Mouse (Mus musculus): ENCODE measurements around the gene Gm49387. TPM values are rescaled to one million over a fixed set of nuclear protein-coding genes. Genes with fewer than 3 reads are reported as not detected.

Gm49387 gene
- polyA plus RNA-seq, 1 experiment from 2014 or later, result not detected

- no peaks in the 10 kb centered on the region for H3K27me3 ChIP-seq (replicated peaks; ENCODE audit: control insufficient read depth, insufficient read depth, low read length)
- H3K4me2 ChIP-seq (ENCODE audit: low read length), result no peak overlapping the region
Measured at GRCm38 (mm10) chr14:31532656-31533055, 108.0 kb downstream of the Gm49387 start.

GRCm38 (mm10) chr14:31531506-31532148 is 109.1 kb downstream of the Gm49387 start:
- no peak for ATAC-seq
- no peaks in the 10 kb centered on the region for H3K4me1 ChIP-seq (ENCODE audit: control insufficient read depth, insufficient read depth, low read length)
- no peak for DNase-seq (ENCODE audit: low spot score)
- H3K4me3 ChIP-seq (ENCODE audit: low read depth, low read length), result no peak overlapping the region
- no peaks in the 10 kb centered on the region for H3K36me3 ChIP-seq (ENCODE audit: control insufficient read depth, insufficient read depth, low read length)
- no peaks in the 10 kb centered on the region for H3K9me3 ChIP-seq (replicated peaks; ENCODE audit: control insufficient read depth, low read length)
- no peak overlapping the region for H3K4me2 ChIP-seq (ENCODE audit: low read length)
- H3K27ac ChIP-seq (ENCODE audit: low read depth, low read length), result no peak overlapping the region
- no peak overlapping the region for H3K9ac ChIP-seq (ENCODE audit: low read length)
- no peaks in the 10 kb centered on the region for H3K27me3 ChIP-seq (replicated peaks; ENCODE audit: control insufficient read depth, insufficient read depth, low read length)
- 72% methylated on average over 12 of the region's 12 CpGs for WGBS

More at GRCm38 (mm10) chr14:31532656-31533055, 108.0 kb downstream of the Gm49387 start:
- no peak overlapping the region for H3K27ac ChIP-seq (ENCODE audit: low read depth, low read length)
- H3K9me3 ChIP-seq (replicated peaks; ENCODE audit: control insufficient read depth, low read length), result no peaks in the 10 kb centered on the region
- WGBS, result 68% methylated on average over 3 of the region's 3 CpGs
- ATAC-seq (no peak), DNase-seq (ENCODE audit: low spot score) (no peak)
- no peak overlapping the region for H3K4me3 ChIP-seq (ENCODE audit: low read depth, low read length)
- no peaks in the 10 kb centered on the region for H3K4me1 ChIP-seq (ENCODE audit: control insufficient read depth, insufficient read depth, low read length)
- no peaks in the 10 kb centered on the region for H3K36me3 ChIP-seq (ENCODE audit: control insufficient read depth, insufficient read depth, low read length)
- H3K9ac ChIP-seq (ENCODE audit: low read length), result no peak overlapping the region

- Histone ChIP-seq H3K9me3 (replicated peaks; ENCODE audit: control insufficient read depth, low read length) (no peaks in the 10 kb centered on the region), H3K27me3 (replicated peaks; ENCODE audit: control insufficient read depth, insufficient read depth, low read length) (no peaks in the 10 kb centered on the region), H3K36me3 (ENCODE audit: control insufficient read depth, insufficient read depth, low read length) (no peaks in the 10 kb centered on the region), H3K27ac (ENCODE audit: low read depth, low read length) (no peak overlapping the region), H3K4me3 (ENCODE audit: low read depth, low read length) (no peak overlapping the region), H3K9ac (ENCODE audit: low read length) (no peak overlapping the region), H3K4me2 (ENCODE audit: low read length) (no peak overlapping the region), H3K4me1 (ENCODE audit: control insufficient read depth, insufficient read depth, low read length) (no peaks in the 10 kb centered on the region)
- ATAC-seq, result no peak
- DNase-seq (ENCODE audit: low spot score), result no peak
- 89% methylated on average over 4 of the region's 4 CpGs for WGBS
Measured at GRCm38 (mm10) chr14:31530847-31531246, 109.8 kb downstream of the Gm49387 start.

- H3K36me3 ChIP-seq (ENCODE audit: control insufficient read depth, insufficient read depth, low read length), result no peaks in the 10 kb centered on the region
- no peak for DNase-seq (ENCODE audit: low spot score)
- H3K4me2 ChIP-seq (ENCODE audit: low read length), result no peak overlapping the region
- H3K4me3 ChIP-seq (ENCODE audit: low read depth, low read length), result no peak overlapping the region
- no peak for ATAC-seq
- no peaks in the 10 kb centered on the region for H3K27me3 ChIP-seq (replicated peaks; ENCODE audit: control insufficient read depth, insufficient read depth, low read length)
- no peak overlapping the region for H3K27ac ChIP-seq (ENCODE audit: low read depth, low read length)
- no peaks in the 10 kb centered on the region for H3K4me1 ChIP-seq (ENCODE audit: control insufficient read depth, insufficient read depth, low read length)
- H3K9me3 ChIP-seq (replicated peaks; ENCODE audit: control insufficient read depth, low read length), result no peaks in the 10 kb centered on the region
- H3K9ac ChIP-seq (ENCODE audit: low read length), result no peak overlapping the region
- 83% methylated on average over 7 of the region's 7 CpGs for WGBS
Measured at GRCm38 (mm10) chr14:31525040-31525810, 115.5 kb downstream of the Gm49387 start.

- Histone ChIP-seq H3K4me3 (ENCODE audit: low read depth, low read length) (no peak overlapping the region), H3K27ac (ENCODE audit: low read depth, low read length) (no peak overlapping the region), H3K27me3 (replicated peaks; ENCODE audit: control insufficient read depth, insufficient read depth, low read length) (no peaks in the 10 kb centered on the region), H3K9me3 (replicated peaks; ENCODE audit: control insufficient read depth, low read length) (no peaks in the 10 kb centered on the region), H3K4me1 (ENCODE audit: control insufficient read depth, insufficient read depth, low read length) (no peaks in the 10 kb centered on the region), H3K36me3 (ENCODE audit: control insufficient read depth, insufficient read depth, low read length) (no peaks in the 10 kb centered on the region), H3K9ac (ENCODE audit: low read length) (no peak overlapping the region), H3K4me2 (ENCODE audit: low read length) (no peak overlapping the region)
- WGBS, result 84% methylated on average over 2 of the region's 2 CpGs
- DNase-seq (ENCODE audit: low spot score) (no peak), ATAC-seq (no peak)
Measured at GRCm38 (mm10) chr14:31521318-31521717, 119.4 kb downstream of the Gm49387 start.

- Histone ChIP-seq H3K4me3 (ENCODE audit: low read depth, low read length) (no peak overlapping the region), H3K4me1 (ENCODE audit: control insufficient read depth, insufficient read depth, low read length) (no peaks in the 10 kb centered on the region), H3K9ac (ENCODE audit: low read length) (no peak overlapping the region), H3K4me2 (ENCODE audit: low read length) (no peak overlapping the region), H3K27ac (ENCODE audit: low read depth, low read length) (no peak overlapping the region), H3K9me3 (replicated peaks; ENCODE audit: control insufficient read depth, low read length) (0 out of 2 replicates have a peak, but pooled peaks cover 6% of the 10 kb centered on the region), H3K27me3 (replicated peaks; ENCODE audit: control insufficient read depth, insufficient read depth, low read length) (no peaks in the 10 kb centered on the region), H3K36me3 (ENCODE audit: control insufficient read depth, insufficient read depth, low read length) (no peaks in the 10 kb centered on the region)
- WGBS, result 57% methylated on average over 3 of the region's 3 CpGs
- DNase-seq (ENCODE audit: low spot score) (no peak), ATAC-seq (no peak)
Measured at GRCm38 (mm10) chr14:31519165-31519564, 121.5 kb downstream of the Gm49387 start.

- H3K9me3 ChIP-seq (replicated peaks; ENCODE audit: control insufficient read depth, low read length), result 0 out of 2 replicates have a peak, but pooled peaks cover 6% of the 10 kb centered on the region
- H3K9ac ChIP-seq (ENCODE audit: low read length), result no peak overlapping the region
- ATAC-seq (no peak), DNase-seq (ENCODE audit: low spot score) (no peak)
- no peak overlapping the region for H3K27ac ChIP-seq (ENCODE audit: low read depth, low read length)
- H3K4me2 ChIP-seq (ENCODE audit: low read length), result no peak overlapping the region
- no peaks in the 10 kb centered on the region for H3K27me3 ChIP-seq (replicated peaks; ENCODE audit: control insufficient read depth, insufficient read depth, low read length)
- no peak overlapping the region for H3K4me3 ChIP-seq (ENCODE audit: low read depth, low read length)
- H3K4me1 ChIP-seq (ENCODE audit: control insufficient read depth, insufficient read depth, low read length), result no peaks in the 10 kb centered on the region
- 91% methylated on average over 2 of the region's 2 CpGs for WGBS
- no peaks in the 10 kb centered on the region for H3K36me3 ChIP-seq (ENCODE audit: control insufficient read depth, insufficient read depth, low read length)
Measured at GRCm38 (mm10) chr14:31515895-31516294, 124.8 kb downstream of the Gm49387 start.

- H3K4me3 ChIP-seq (ENCODE audit: low read depth, low read length), result no peak overlapping the region
- 0 out of 2 replicates have a peak, but pooled peaks cover 6% of the 10 kb centered on the region for H3K9me3 ChIP-seq (replicated peaks; ENCODE audit: control insufficient read depth, low read length)
- WGBS, result 94% methylated on average over 3 of the region's 3 CpGs
- no peak overlapping the region for H3K9ac ChIP-seq (ENCODE audit: low read length)
- peaks cover 45% of the 10 kb centered on the region for H3K36me3 ChIP-seq (ENCODE audit: control insufficient read depth, insufficient read depth, low read length)
- H3K27ac ChIP-seq (ENCODE audit: low read depth, low read length), result no peak overlapping the region
- H3K27me3 ChIP-seq (replicated peaks; ENCODE audit: control insufficient read depth, insufficient read depth, low read length), result no peaks in the 10 kb centered on the region
- ATAC-seq, result no peak
- DNase-seq (ENCODE audit: low spot score), result no peak
- H3K4me2 ChIP-seq (ENCODE audit: low read length), result no peak overlapping the region
- no peaks in the 10 kb centered on the region for H3K4me1 ChIP-seq (ENCODE audit: control insufficient read depth, insufficient read depth, low read length)
Measured at GRCm38 (mm10) chr14:31510322-31510721, 130.4 kb downstream of the Gm49387 start.

GRCm38 (mm10) chr14:31509911-31510310 is 130.8 kb downstream of the Gm49387 start:
- DNase-seq (ENCODE audit: low spot score) (peak; percentile 9), ATAC-seq (no peak)
- no peaks in the 10 kb centered on the region for H3K4me1 ChIP-seq (ENCODE audit: control insufficient read depth, insufficient read depth, low read length)
- no peak overlapping the region for H3K27ac ChIP-seq (ENCODE audit: low read depth, low read length)
- WGBS, result 88% methylated on average over 2 of the region's 2 CpGs
- H3K36me3 ChIP-seq (ENCODE audit: control insufficient read depth, insufficient read depth, low read length), result peaks cover 49% of the 10 kb centered on the region
- no peak overlapping the region for H3K4me2 ChIP-seq (ENCODE audit: low read length)
- no peak overlapping the region for H3K9ac ChIP-seq (ENCODE audit: low read length)
- H3K27me3 ChIP-seq (replicated peaks; ENCODE audit: control insufficient read depth, insufficient read depth, low read length), result no peaks in the 10 kb centered on the region
- H3K4me3 ChIP-seq (ENCODE audit: low read depth, low read length), result no peak overlapping the region
- 0 out of 2 replicates have a peak, but pooled peaks cover 6% of the 10 kb centered on the region for H3K9me3 ChIP-seq (replicated peaks; ENCODE audit: control insufficient read depth, low read length)

Measured in forebrain, embryonic 14.5 days (tissue).